In the genomic region with DNA sequence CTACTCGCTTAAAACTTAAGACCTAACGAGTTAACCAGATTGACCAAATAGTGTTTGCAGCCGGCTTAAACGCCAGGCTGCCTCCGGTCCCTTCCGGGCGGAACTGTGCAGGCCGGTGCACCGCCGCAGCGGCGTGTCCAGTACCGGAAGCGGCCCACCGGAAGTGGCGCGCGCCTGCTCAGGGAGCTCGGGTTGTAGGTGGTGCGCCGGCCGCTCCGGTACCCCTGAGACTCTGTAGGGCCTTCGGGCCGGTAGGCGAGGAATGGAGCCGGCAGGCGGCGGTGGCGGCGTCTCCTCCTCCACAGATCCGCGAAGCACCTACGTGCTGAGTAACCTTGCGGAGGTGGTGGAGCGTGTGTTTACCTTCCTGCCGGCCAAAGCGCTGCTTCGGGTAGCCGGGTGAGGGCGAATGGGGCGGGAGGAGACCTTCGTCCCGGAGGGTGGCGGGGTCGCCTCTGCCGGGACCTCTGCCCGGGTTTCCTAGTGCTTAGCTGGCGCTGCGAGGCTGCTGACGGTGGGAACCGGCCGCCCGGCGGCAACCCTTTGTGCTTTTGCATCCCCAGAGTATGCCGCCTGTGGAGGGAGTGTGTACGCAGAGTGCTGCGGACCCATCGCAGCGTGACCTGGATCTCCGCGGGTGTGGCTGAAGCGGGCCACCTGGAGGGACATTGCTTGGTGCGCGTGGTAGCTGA, we compare ENCODE assay signal across 8 mouse cellular contexts. TPM values are rescaled to one million over a fixed set of nuclear protein-coding genes. Genes with fewer than 3 reads are reported as not detected.
DNase-seq lines count a peak whose midpoint lies in the region; TF ChIP-seq lines count a peak whose summit lies in the region.

Fbxo22 (plus strand) TSS at position 136 of the 692 bp plus-strand sequence.

- H3K79me2 ChIP-seq in C2C12 (ENCODE audit: control insufficient read depth, insufficient read depth): peaks cover 34% of the 10 kb centered on the region

- peak within 1 kb of the TSS; percentile 68; the same call in 1 of the 2 replicates for H3K27ac ChIP-seq in embryonic fibroblast, embryonic 13.5 days (ENCODE audit: insufficient read depth, low read length)

- peak within 1 kb of the TSS; percentile 64 for H3K4me3 ChIP-seq in C2C12 (ENCODE audit: insufficient read depth, poor library complexity, severe bottlenecking)
- H3K4me3 ChIP-seq in embryonic fibroblast, embryonic 13.5 days (ENCODE audit: insufficient read depth, low read length): peak within 1 kb of the TSS; percentile 92

- H3K36me3 ChIP-seq in C2C12 (ENCODE audit: control insufficient read depth, insufficient read depth): peaks cover 17% of the 10 kb centered on the region

- peak; percentile 94 for DNase-seq in brain, adult 2 months (ENCODE audit: low read depth, low spot score)
- peak; percentile 85 to 86 for DNase-seq in heart, adult 9 months (ENCODE audit: low spot score in 2 of 2)
- peak; percentile 83 for DNase-seq in kidney, adult 9 months
- DNase-seq in liver: peak; percentile 87
- peak; percentile 26 to 60 for DNase-seq in monocyte, adult 2 months (ENCODE audit: low read depth in 1 of 2, low spot score in 2 of 2)
- peak; percentile 60 to 75 for DNase-seq in spleen, postnatal 14 days (ENCODE audit: low spot score in 2 of 2)

- peaks cover 5% of the 10 kb centered on the region for H3K4me1 ChIP-seq in embryonic fibroblast, embryonic 13.5 days (ENCODE audit: control insufficient read depth, insufficient read depth, low read length)

- peaks cover 20% of the 10 kb centered on the region for H3K79me3 ChIP-seq in C2C12 (ENCODE audit: low read depth)

- H3ac ChIP-seq in C2C12 (ENCODE audit: control insufficient read depth, insufficient read length, low read depth): peak within 1 kb of the TSS; percentile 60

- TF ChIP-seq CTCF in C2C12 (IDR thresholded peaks at IDR 0.05; ENCODE audit: control insufficient read depth, insufficient read depth, insufficient read length): no peak
- TF ChIP-seq CTCF in embryonic fibroblast, embryonic 13.5 days (IDR thresholded peaks at IDR 0.05; ENCODE audit: borderline replicate concordance, insufficient read depth, low read length): no peak

- no peaks in the 10 kb centered on the region for H3K27me3 ChIP-seq in C2C12 (ENCODE audit: control insufficient read depth, insufficient read depth, insufficient read length)

- peak; percentile 80 for TF ChIP-seq POLR2A in embryonic fibroblast, embryonic 13.5 days (IDR thresholded peaks at IDR 0.05; ENCODE audit: low read depth, low read length)

TF ChIP-seq in C2C12, 6 proteins besides CTCF, POLR2A, EP300 and RAD21:
- no peak for TF ChIP-seq FOSL1 (IDR thresholded peaks at IDR 0.05; ENCODE audit: insufficient read depth, low read length, poor library complexity, severe bottlenecking)
- peak; percentile 48 for TF ChIP-seq MAX (IDR thresholded peaks at IDR 0.05)
TF ChIP-seq in C2C12: peak in this region for 1.

RNA-seq across cellular contexts. Expression of gene Fbxo22, which starts in this region (rescaled TPM):
- 26.5 TPM for polyA plus RNA-seq in C2C12 (2012; fragmentation: generic; extraction: Trizol)
- 30.0 and 30.1 TPM in 2 replicates for polyA plus RNA-seq in embryonic fibroblast, embryonic 13.5 days (2011; ENCODE audit: insufficient read length, low read depth, missing spikeins)

Comparison
In these comparisons a context has a peak if more than half of its experiments do, and no peak if none do; other contexts are left out.
1. Peak in every context shown above with its lines: DNase-seq, H3K4me3 ChIP-seq and H3K27ac ChIP-seq.
2. DNase-seq: peak in every context shown above with its lines; median percentile 94 in brain, adult 2 months; 87 in liver; 86 in heart, adult 9 months; 83 in kidney, adult 9 months; 68 in spleen, postnatal 14 days; 43 in monocyte, adult 2 months.